12 mouse cellular contexts compared by ENCODE assay signal in genomic region chr7:34764250-34765148, GRCm38 (mm10). TPM values are rescaled to one million over a fixed set of nuclear protein-coding genes. Genes with fewer than 3 reads are reported as not detected.
A peak's percentile ranks its signal among the peaks of the same experiment; 100 is the strongest.
DNase-seq lines count a peak whose midpoint lies in the region; ATAC-seq lines count a peak whose summit lies in the region.
"Had no signal": no experiment of that assay in that cellular context is flagged by ENCODE, and none has a peak within 500 bp of the region (broad histone marks: within the 10 kb centered on the region; RNA-seq: fewer than 3 reads in every experiment).

No protein-coding gene starts in this region.

- peaks cover 6% of the 10 kb centered on the region; the same call in 1 of the 2 replicates for H3K4me1 ChIP-seq in forebrain, embryonic 11.5 days (replicated peaks; ENCODE audit: control insufficient read depth, insufficient read depth, low read length)
- H3K4me1 ChIP-seq in hindbrain, embryonic 11.5 days (replicated peaks; ENCODE audit: control insufficient read depth, insufficient read depth, low read length): 0 out of 2 replicates have a peak, but pooled peaks cover 3% of the 10 kb centered on the region
- H3K4me1 ChIP-seq in midbrain, embryonic 10.5 days: peaks cover 10% of the 10 kb centered on the region
- 0 out of 2 replicates have a peak, but pooled peaks cover 2% of the 10 kb centered on the region for H3K4me1 ChIP-seq in heart, embryonic 10.5 days
- H3K4me1 ChIP-seq: megakaryocyte, embryonic 14.5 days had no signal

- peak overlapping the region; percentile 73 for H3K27ac ChIP-seq in forebrain, embryonic 11.5 days (ENCODE audit: low read depth, low read length)
- peak overlapping the region; percentile 43 for H3K27ac ChIP-seq in hindbrain, embryonic 11.5 days (ENCODE audit: low read depth, low read length)
- peak overlapping the region; percentile 6; the same call in 1 of the 2 replicates for H3K27ac ChIP-seq in midbrain, embryonic 10.5 days (replicated peaks)
- H3K27ac ChIP-seq in heart, embryonic 10.5 days: no peak overlapping the region
- H3K27ac ChIP-seq: heart, embryonic 13.5 days; limb, embryonic 15.5 days had no signal

- no peaks in the 10 kb centered on the region for H3K36me3 ChIP-seq in forebrain, embryonic 11.5 days (ENCODE audit: control insufficient read depth, insufficient read depth, low read length)
- no peaks in the 10 kb centered on the region for H3K36me3 ChIP-seq in hindbrain, embryonic 11.5 days (ENCODE audit: control insufficient read depth, insufficient read depth, low read length)
- no peaks in the 10 kb centered on the region for H3K36me3 ChIP-seq in midbrain, embryonic 10.5 days
- H3K36me3 ChIP-seq in heart, embryonic 10.5 days: no peaks in the 10 kb centered on the region
- H3K36me3 ChIP-seq: heart, embryonic 13.5 days; limb, embryonic 15.5 days had no signal

- no peaks in the 10 kb centered on the region for H3K9me3 ChIP-seq in forebrain, embryonic 11.5 days (ENCODE audit: control insufficient read depth, low read length)
- H3K9me3 ChIP-seq in hindbrain, embryonic 11.5 days (ENCODE audit: control insufficient read depth, low read length): no peaks in the 10 kb centered on the region
- H3K9me3 ChIP-seq in midbrain, embryonic 10.5 days (replicated peaks): no peaks in the 10 kb centered on the region
- no peaks in the 10 kb centered on the region for H3K9me3 ChIP-seq in heart, embryonic 10.5 days
- H3K9me3 ChIP-seq: heart, embryonic 13.5 days; limb, embryonic 15.5 days had no signal

- DNase-seq in forebrain, embryonic 11.5 days (ENCODE audit: low spot score): peak; percentile 82
- no peak for DNase-seq in hindbrain, embryonic 11.5 days (ENCODE audit: low spot score)
- no peak for DNase-seq in midbrain, embryonic 10.5 days (ENCODE audit: low spot score)
- peak; percentile 36 for DNase-seq in retina, embryonic 14.5 days (ENCODE audit: low spot score)
- no peak for DNase-seq in c-Kit-positive CD71-positive TER-119-positive erythroid progenitor cells, embryonic 14.5 days (ENCODE audit: low spot score)
- no peak for DNase-seq in left cerebral cortex, adult 9 months (ENCODE audit: low spot score in 2 of 2)
- DNase-seq in heart, embryonic 10.5 days (ENCODE audit: low spot score): no peak
- DNase-seq: cerebellum, adult 8-10 months; lung, embryonic 14.5 days had no signal

- H3K27me3 ChIP-seq in forebrain, embryonic 11.5 days (ENCODE audit: control insufficient read depth, insufficient read depth, low read length): no peaks in the 10 kb centered on the region
- H3K27me3 ChIP-seq in hindbrain, embryonic 11.5 days (ENCODE audit: control insufficient read depth, insufficient read depth, low read length): no peaks in the 10 kb centered on the region
- H3K27me3 ChIP-seq in midbrain, embryonic 10.5 days (ENCODE audit: low read depth, poor library complexity, severe bottlenecking): no peaks in the 10 kb centered on the region
- H3K27me3 ChIP-seq in heart, embryonic 10.5 days (ENCODE audit: insufficient read depth, poor library complexity, severe bottlenecking): no peaks in the 10 kb centered on the region
- H3K27me3 ChIP-seq: limb, embryonic 15.5 days; megakaryocyte, embryonic 14.5 days had no signal

- ATAC-seq in forebrain, embryonic 11.5 days (replicated peaks; ENCODE audit: low FRiP score): peak; percentile 88
- ATAC-seq in hindbrain, embryonic 11.5 days (ENCODE audit: low FRiP score): peak; percentile 77

- H3K9ac ChIP-seq in forebrain, embryonic 11.5 days (ENCODE audit: low read length): no peak overlapping the region
- no peak overlapping the region for H3K9ac ChIP-seq in hindbrain, embryonic 11.5 days (ENCODE audit: low read depth, low read length)
- H3K9ac ChIP-seq: heart, embryonic 13.5 days; limb, embryonic 15.5 days; lung, embryonic 14.5 days had no signal

- no peak overlapping the region for H3K4me2 ChIP-seq in forebrain, embryonic 11.5 days (ENCODE audit: low read depth, low read length, severe bottlenecking)
- no peak overlapping the region for H3K4me2 ChIP-seq in hindbrain, embryonic 11.5 days (replicated peaks; ENCODE audit: low read depth, low read length)
- H3K4me2 ChIP-seq: heart, embryonic 13.5 days; limb, embryonic 15.5 days; lung, embryonic 14.5 days had no signal

- WGBS in forebrain, embryonic 11.5 days: 62% methylated on average over 18 of the region's 18 CpGs
- WGBS in hindbrain, embryonic 11.5 days: 57% methylated on average over 18 of the region's 18 CpGs
- WGBS in midbrain, embryonic 10.5 days: 81% methylated on average over 18 of the region's 18 CpGs
- 73% methylated on average over 18 of the region's 18 CpGs for WGBS in heart, embryonic 10.5 days

- no peak overlapping the region for H3K4me3 ChIP-seq in forebrain, embryonic 11.5 days (ENCODE audit: low read depth, low read length)
- no peak overlapping the region for H3K4me3 ChIP-seq in hindbrain, embryonic 11.5 days (ENCODE audit: low read depth, low read length)
- no peak overlapping the region for H3K4me3 ChIP-seq in midbrain, embryonic 10.5 days
- no peak overlapping the region for H3K4me3 ChIP-seq in heart, embryonic 10.5 days
- H3K4me3 ChIP-seq: heart, embryonic 13.5 days; limb, embryonic 15.5 days; megakaryocyte, embryonic 14.5 days had no signal

RNA-seq across cellular contexts. Expression of gene Chst8, which starts 48.0 kb away (rescaled TPM):
- polyA plus RNA-seq in forebrain, embryonic 11.5 days (2014; fragmentation: Nextera tagmentation; extraction: Ambion mirVana): 11.4 and 12.0 TPM in 2 replicates
- 13.5 and 16.8 TPM in 2 replicates for polyA plus RNA-seq in hindbrain, embryonic 11.5 days (2014; fragmentation: Nextera tagmentation; extraction: Ambion mirVana)
- polyA plus RNA-seq in midbrain, embryonic 10.5 days (2016; fragmentation: Nextera tagmentation; extraction: Ambion mirVana): 5.3 and 9.5 TPM in 2 replicates
- polyA plus RNA-seq in heart, embryonic 10.5 days (2016; fragmentation: Nextera tagmentation; extraction: Ambion mirVana): 1.4 and 2.1 TPM in 2 replicates

Comparison
In these comparisons a context has a peak if more than half of its experiments do, and no peak if none do; other contexts are left out.
1. DNase-seq: peak in forebrain, embryonic 11.5 days (single experiment) and retina, embryonic 14.5 days (single experiment); none in hindbrain, embryonic 11.5 days (single experiment), midbrain, embryonic 10.5 days (single experiment), c-Kit-positive CD71-positive TER-119-positive erythroid progenitor cells, embryonic 14.5 days (single experiment), left cerebral cortex, adult 9 months (0 of 2) and heart, embryonic 10.5 days (single experiment).